Mouse (Mus musculus) stomach, postnatal 0 days (tissue): Measurements from ENCODE around the gene Akap5. TPM values are rescaled to one million over a fixed set of nuclear protein-coding genes. Genes with fewer than 3 reads are reported as not detected.

Source experiments
- ATAC-seq: fragments of 200-750 bp; cut with Nextera tagmentation; 2 replicates; pipeline ENCODE4 v1.8.0; 2017; ENCODE audit not compliant: low FRiP score, low TSS enrichment
- DNase-seq: peaks from one replicate; pipeline ENCODE4 v3.0.0-alpha.2; 2016; ENCODE audit warnings: low spot score
- H3K27ac ChIP-seq: fragments of 300-500 bp; sonication (generic); replicated peaks from 2 replicates; pipeline ENCODE4 v1.5.1; 2014; ENCODE audit warnings: mild to moderate bottlenecking, control low read depth
- H3K27me3 ChIP-seq: fragments of 300-500 bp; sonication (generic); 2 replicates; pipeline ENCODE4 v1.6.1; 2014; ENCODE audit warnings: low read length; ENCODE audit not compliant: control insufficient read depth, insufficient read depth
- H3K36me3 ChIP-seq: fragments of 300-500 bp; sonication (generic); 2 replicates; pipeline ENCODE4 v1.6.1; 2014; ENCODE audit warnings: low read length, mixed read lengths; ENCODE audit not compliant: control insufficient read depth, insufficient read depth
- H3K4me1 ChIP-seq: fragments of 300-500 bp; sonication (generic); replicated peaks from 2 replicates; pipeline ENCODE4 v1.6.1; 2014; ENCODE audit warnings: antibody characterized with exemption; ENCODE audit not compliant: control insufficient read depth, insufficient read depth
- H3K4me2 ChIP-seq: fragments of 300-500 bp; sonication (generic); replicated peaks from 2 replicates; pipeline ENCODE4 v1.6.1; 2014; ENCODE audit warnings: low read depth, mild to moderate bottlenecking, control low read depth, moderate library complexity
- H3K4me3 ChIP-seq: fragments of 300-500 bp; sonication (generic); 2 replicates; pipeline ENCODE4 v1.5.1; 2014; ENCODE audit warnings: low read depth, low read length, control low read depth
- H3K9ac ChIP-seq: fragments of 300-500 bp; sonication (generic); 2 replicates; pipeline ENCODE4 v1.6.1; 2014; ENCODE audit warnings: mild to moderate bottlenecking, low read length, control low read depth, mixed read lengths
- H3K9me3 ChIP-seq: fragments of 300-500 bp; sonication (generic); 2 replicates; pipeline ENCODE4 v1.6.1; 2016; ENCODE audit warnings: low read length; ENCODE audit not compliant: control insufficient read depth
- CTCF ChIP-seq: IDR thresholded peaks from 2 replicates; pipeline ENCODE4 v1.5.1; 2016; ENCODE audit warnings: antibody characterized with exemption, low read depth, mild to moderate bottlenecking, moderate library complexity
- EP300 ChIP-seq: optimal IDR thresholded peaks from 2 replicates; pipeline ENCODE3; 2016; ENCODE audit warnings: antibody characterized with exemption
- WGBS: fragments of 180-500 bp; shearing (Covaris S2); extraction: QIAGEN DNeasy Blood & Tissue Kit; methylation state at CpG from one replicate; pipeline ENCODE4 v1.1.7; 2014; 5-methylcytosine and 5-hydroxymethylcytosine counted together
- polyA plus RNA-seq: library from polyadenylated mRNA; unstranded; fragments of >200 nt; fragmentation: Nextera tagmentation; extraction: Ambion mirVana; gene quantifications from 2 replicates; pipeline ENCODE4 v1.2.1, GENCODE M21; 2015

Akap5 gene
- polyA plus RNA-seq, 1 experiment from 2014 or later: 2.0 TPM

- 86% methylated on average over 8 of the region's 8 CpGs for WGBS
- H3K27me3 ChIP-seq: no peaks in the 10 kb centered on the region
- H3K4me2 ChIP-seq: no peak overlapping the region
- DNase-seq: peak; percentile 34
- no peak overlapping the region for H3K4me3 ChIP-seq
- H3K4me1 ChIP-seq: no peaks in the 10 kb centered on the region
- no peak overlapping the region for H3K9ac ChIP-seq
- H3K27ac ChIP-seq: no peak overlapping the region
- H3K36me3 ChIP-seq: no peaks in the 10 kb centered on the region
- no peak for TF ChIP-seq EP300
- TF ChIP-seq CTCF: no peak
- H3K9me3 ChIP-seq: no peaks in the 10 kb centered on the region
- no peak for ATAC-seq
Observed at GRCm38 (mm10) chr12:76305107-76305506, 19.6 kb upstream of the Akap5 start.

DNA sequence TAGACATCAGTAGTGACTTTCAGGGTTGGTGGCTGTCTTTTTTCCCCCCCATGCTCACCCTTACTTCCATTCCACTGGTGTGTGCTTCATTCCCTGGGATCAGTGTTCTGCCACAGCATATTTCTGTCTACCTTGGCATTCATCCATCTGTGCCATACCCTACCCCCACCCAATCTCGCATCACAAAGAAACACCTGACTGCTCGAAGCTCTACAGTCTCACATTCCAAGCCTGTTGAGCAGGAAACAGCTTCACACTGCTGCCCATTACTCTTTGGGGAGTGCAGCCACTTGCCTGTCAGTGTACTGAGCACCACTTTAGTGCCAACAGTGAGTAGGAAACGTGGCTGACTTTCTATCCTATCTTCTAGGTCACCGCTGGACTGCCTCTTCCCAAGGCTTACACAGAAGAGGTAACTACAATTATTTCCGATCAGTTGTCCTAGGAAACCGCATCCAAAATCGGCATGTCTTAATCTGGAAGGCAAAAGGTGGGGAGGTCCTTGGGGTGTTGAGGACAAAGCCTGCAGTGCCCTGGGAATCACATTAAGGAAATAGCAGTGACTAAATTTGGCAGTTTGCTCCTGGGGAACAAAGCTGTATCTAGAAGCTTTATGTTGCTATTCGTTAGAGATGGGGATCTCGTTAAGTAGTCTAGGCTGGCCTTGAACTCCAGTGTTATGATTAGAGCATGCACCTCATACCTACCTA is 17.7 kb upstream of the Akap5 start:
- Histone ChIP-seq H3K27me3 (no peaks in the 10 kb centered on the region), H3K4me2 (no peak overlapping the region), H3K36me3 (peaks cover 3% of the 10 kb centered on the region; the same call in 1 of the 2 replicates), H3K4me3 (no peak overlapping the region), H3K9me3 (no peaks in the 10 kb centered on the region), H3K9ac (no peak overlapping the region), H3K4me1 (no peaks in the 10 kb centered on the region), H3K27ac (peak overlapping the region; percentile 81)
- TF ChIP-seq EP300 (no peak), CTCF (no peak)
- WGBS: 72% methylated on average over 9 of the region's 9 CpGs
- no peak for ATAC-seq
- no peak for DNase-seq

DNA sequence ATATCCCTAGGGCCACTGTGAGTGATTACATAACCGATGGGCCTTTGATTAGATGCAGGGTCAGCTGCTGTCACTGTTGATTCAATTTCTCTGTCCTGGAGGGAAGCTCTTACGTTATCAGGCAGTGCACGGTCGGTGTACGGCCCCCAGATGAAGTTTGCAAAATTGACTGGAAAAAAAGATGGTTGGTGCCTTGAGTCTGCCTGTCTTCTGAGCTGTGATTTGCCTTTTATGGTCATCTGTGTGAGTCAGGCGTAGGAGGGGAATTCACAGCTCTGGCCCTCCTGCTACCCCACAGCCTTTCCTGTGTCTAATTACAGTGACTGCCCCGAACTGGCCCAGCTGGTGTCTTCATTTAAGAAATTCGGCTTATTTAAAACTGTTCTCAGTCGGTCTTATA is 16.7 kb upstream of the Akap5 start:
- ATAC-seq (peak; percentile 30; the same call in 1 of the 2 replicates), DNase-seq (peak; percentile 17)
- Histone ChIP-seq H3K9me3 (no peaks in the 10 kb centered on the region), H3K27me3 (no peaks in the 10 kb centered on the region), H3K4me1 (no peaks in the 10 kb centered on the region), H3K9ac (no peak overlapping the region), H3K4me3 (no peak overlapping the region), H3K36me3 (peaks cover 3% of the 10 kb centered on the region; the same call in 1 of the 2 replicates), H3K4me2 (no peak overlapping the region), H3K27ac (peak overlapping the region; percentile 81)
- WGBS: 25% methylated on average over 9 of the region's 9 CpGs
- TF ChIP-seq EP300 (no peak), CTCF (no peak)

DNA sequence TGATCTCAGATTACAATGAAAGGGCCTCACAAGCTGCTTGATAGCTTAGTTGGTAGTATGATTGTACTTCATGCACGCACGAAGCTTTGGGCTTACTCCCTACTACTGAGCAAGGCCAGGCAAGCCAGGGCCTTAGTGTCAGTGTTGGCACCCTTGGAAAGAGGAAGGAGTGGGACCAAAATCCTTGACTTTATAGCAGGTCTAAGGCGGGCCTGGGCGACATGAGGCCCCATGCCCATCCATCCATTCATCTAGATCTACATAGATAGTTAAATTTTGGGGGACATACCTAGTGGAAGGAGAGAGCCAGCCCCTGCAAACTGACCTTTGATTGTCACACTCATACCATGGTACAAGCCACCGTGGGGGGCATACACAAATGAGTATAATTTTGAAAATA is 16.3 kb upstream of the Akap5 start:
- no peak for DNase-seq
- Histone ChIP-seq H3K4me1 (no peaks in the 10 kb centered on the region), H3K36me3 (peaks cover 3% of the 10 kb centered on the region; the same call in 1 of the 2 replicates), H3K4me2 (no peak overlapping the region), H3K4me3 (no peak overlapping the region), H3K9me3 (no peaks in the 10 kb centered on the region), H3K27ac (peak overlapping the region; percentile 83), H3K27me3 (no peaks in the 10 kb centered on the region), H3K9ac (no peak overlapping the region)
- 76% methylated on average over 5 of the region's 5 CpGs for WGBS
- ATAC-seq: no peak
- TF ChIP-seq EP300 (no peak), CTCF (no peak)

DNA sequence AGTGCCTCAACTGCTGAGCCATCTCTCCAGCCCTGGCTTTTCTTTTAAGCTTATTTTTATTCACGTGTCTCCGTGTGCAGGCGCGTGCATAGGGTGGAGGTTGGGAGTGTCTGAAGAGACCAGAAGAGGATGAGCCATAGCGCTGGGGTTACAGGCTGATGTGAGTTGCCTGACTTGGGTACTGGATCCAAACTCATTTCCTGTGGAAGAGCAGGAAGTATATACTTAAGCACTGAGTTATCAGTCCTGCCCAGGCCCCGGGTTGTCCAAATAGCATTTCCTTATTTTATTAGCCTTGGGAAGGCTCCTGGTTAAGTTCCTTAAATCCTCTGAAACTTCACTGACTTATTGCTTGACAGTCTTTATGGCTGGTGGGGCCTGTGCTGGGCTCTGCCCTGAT is 14.7 kb upstream of the Akap5 start:
- Histone ChIP-seq H3K9me3 (no peaks in the 10 kb centered on the region), H3K4me3 (no peak overlapping the region), H3K4me2 (no peak overlapping the region), H3K27me3 (no peaks in the 10 kb centered on the region), H3K36me3 (peaks cover 3% of the 10 kb centered on the region; the same call in 1 of the 2 replicates), H3K27ac (no peak overlapping the region), H3K4me1 (no peaks in the 10 kb centered on the region), H3K9ac (no peak overlapping the region)
- 76% methylated on average over 6 of the region's 6 CpGs for WGBS
- ATAC-seq: no peak
- DNase-seq: no peak
- TF ChIP-seq EP300: no peak
- no peak for TF ChIP-seq CTCF

DNA sequence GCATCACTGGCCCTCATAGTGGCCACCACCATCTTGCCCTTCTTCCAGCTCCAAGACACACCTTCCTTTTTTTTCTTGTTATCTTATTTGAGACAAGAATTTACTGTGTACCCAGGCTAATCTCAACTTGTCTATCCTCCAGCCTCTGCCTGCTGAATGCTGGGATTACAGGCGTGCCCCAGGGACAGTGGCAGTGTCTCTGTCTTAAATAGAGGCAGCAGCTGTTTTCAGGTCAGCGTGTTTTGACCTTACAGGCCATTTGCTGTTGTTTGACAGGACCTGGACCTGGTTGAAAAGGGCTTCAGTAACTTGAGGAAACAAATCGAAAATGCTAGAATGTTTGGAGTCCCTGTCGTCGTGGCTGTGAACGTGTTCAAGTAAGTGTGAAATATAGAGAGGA is 14.1 kb upstream of the Akap5 start:
- Histone ChIP-seq H3K36me3 (peaks cover 6% of the 10 kb centered on the region), H3K27ac (no peak overlapping the region)

More for the DNA sequence above, 14.1 kb upstream of the Akap5 start:
- Histone ChIP-seq H3K27me3 (no peaks in the 10 kb centered on the region), H3K9me3 (no peaks in the 10 kb centered on the region), H3K4me2 (no peak overlapping the region), H3K4me3 (no peak overlapping the region), H3K4me1 (no peaks in the 10 kb centered on the region), H3K9ac (no peak overlapping the region)
- DNase-seq: no peak
- no peak for TF ChIP-seq EP300
- no peak for TF ChIP-seq CTCF
- ATAC-seq: no peak
- WGBS: 65% methylated on average over 6 of the region's 6 CpGs
